Mouse (Mus musculus): Measurements from ENCODE around the gene Adcy1. TPM values are rescaled to one million over a fixed set of nuclear protein-coding genes. Genes with fewer than 3 reads are reported as not detected.
A peak's percentile ranks its signal among the peaks of the same experiment; 100 is the strongest.

The Adcy1 gene
- 5.5 and 5.7 TPM in 2 replicates for polyA plus RNA-seq (2015; fragmentation: Nextera tagmentation; extraction: Ambion mirVana)

GRCm38 (mm10) chr11:7063001-7063584 lies at the start of gene Adcy1:
Gene Adcy1, plus strand, starts transcription at chr11:7063489.
- Histone ChIP-seq H3K4me2 (peak within 1 kb of the TSS; percentile 85), H3K4me1 (replicated peaks) (peaks cover 34% of the 10 kb centered on the region), H3K27me3 (peaks cover 57% of the 10 kb centered on the region), H3K9ac (peak within 1 kb of the TSS; percentile 80), H3K4me3 (peak within 1 kb of the TSS; percentile 67), H3K27ac (replicated peaks) (peak within 1 kb of the TSS; percentile 65), H3K9me3 (no peaks in the 10 kb centered on the region), H3K36me3 (no peaks in the 10 kb centered on the region)
- peak; percentile 47 for ATAC-seq (ENCODE audit: low read depth)
- under 1% methylated on average over 35 of the region's 69 CpGs for WGBS

- H3K4me2 ChIP-seq, result no peak overlapping the region
- H3K27ac ChIP-seq (replicated peaks), result no peak overlapping the region
- H3K36me3 ChIP-seq, result no peaks in the 10 kb centered on the region
- WGBS, result 87% methylated on average over 12 of the region's 12 CpGs
- no peaks in the 10 kb centered on the region for H3K4me1 ChIP-seq (replicated peaks)
- no peak overlapping the region for H3K4me3 ChIP-seq
- no peak for ATAC-seq (ENCODE audit: low read depth)
- H3K27me3 ChIP-seq, result no peaks in the 10 kb centered on the region
- no peak overlapping the region for H3K9ac ChIP-seq
- H3K9me3 ChIP-seq, result no peaks in the 10 kb centered on the region
These were observed 46.4 kb upstream of the Adcy1 start for GRCm38 (mm10) chr11:7016907-7017306.

- Histone ChIP-seq H3K9ac (no peak overlapping the region), H3K4me3 (no peak overlapping the region), H3K36me3 (no peaks in the 10 kb centered on the region), H3K27ac (replicated peaks) (no peak overlapping the region), H3K9me3 (no peaks in the 10 kb centered on the region), H3K27me3 (no peaks in the 10 kb centered on the region), H3K4me2 (no peak overlapping the region), H3K4me1 (replicated peaks) (no peaks in the 10 kb centered on the region)
- WGBS, result 88% methylated on average over 5 of the region's 5 CpGs
- ATAC-seq (ENCODE audit: low read depth), result no peak
These were observed 45.2 kb upstream of the Adcy1 start for GRCm38 (mm10) chr11:7018078-7018477.

GRCm38 (mm10) chr11:7019006-7019525 lies 44.2 kb upstream of the Adcy1 start:
- Histone ChIP-seq H3K9ac (no peak overlapping the region), H3K4me2 (no peak overlapping the region), H3K4me1 (replicated peaks) (no peaks in the 10 kb centered on the region), H3K9me3 (no peaks in the 10 kb centered on the region), H3K27ac (replicated peaks) (no peak overlapping the region), H3K4me3 (no peak overlapping the region), H3K36me3 (no peaks in the 10 kb centered on the region), H3K27me3 (no peaks in the 10 kb centered on the region)
- 87% methylated on average over 7 of the region's 7 CpGs for WGBS
- ATAC-seq (ENCODE audit: low read depth), result no peak

GRCm38 (mm10) chr11:7033063-7033462 lies 30.2 kb upstream of the Adcy1 start:
- Histone ChIP-seq H3K4me3 (no peak overlapping the region), H3K27ac (replicated peaks) (no peak overlapping the region), H3K9ac (no peak overlapping the region), H3K27me3 (no peaks in the 10 kb centered on the region), H3K9me3 (no peaks in the 10 kb centered on the region), H3K4me2 (no peak overlapping the region), H3K36me3 (no peaks in the 10 kb centered on the region), H3K4me1 (replicated peaks) (no peaks in the 10 kb centered on the region)
- WGBS, result 75% methylated on average over 2 of the region's 2 CpGs
- ATAC-seq (ENCODE audit: low read depth), result no peak

GRCm38 (mm10) chr11:7039722-7040121 lies 23.6 kb upstream of the Adcy1 start:
- Histone ChIP-seq H3K4me3 (no peak overlapping the region), H3K9me3 (no peaks in the 10 kb centered on the region), H3K36me3 (no peaks in the 10 kb centered on the region), H3K4me1 (replicated peaks) (no peaks in the 10 kb centered on the region), H3K4me2 (no peak overlapping the region), H3K9ac (no peak overlapping the region), H3K27me3 (no peaks in the 10 kb centered on the region), H3K27ac (replicated peaks) (no peak overlapping the region)
- ATAC-seq (ENCODE audit: low read depth), result no peak
- 45% methylated on average over 7 of the region's 7 CpGs for WGBS

GRCm38 (mm10) chr11:7040801-7041200 lies 22.5 kb upstream of the Adcy1 start:
- Histone ChIP-seq H3K4me1 (replicated peaks) (no peaks in the 10 kb centered on the region), H3K27ac (replicated peaks) (no peak overlapping the region), H3K36me3 (no peaks in the 10 kb centered on the region), H3K4me3 (no peak overlapping the region), H3K27me3 (no peaks in the 10 kb centered on the region), H3K9me3 (no peaks in the 10 kb centered on the region), H3K9ac (no peak overlapping the region), H3K4me2 (no peak overlapping the region)
- 70% methylated on average over 6 of the region's 6 CpGs for WGBS
- no peak for ATAC-seq (ENCODE audit: low read depth)

GRCm38 (mm10) chr11:7047176-7047575 lies 16.1 kb upstream of the Adcy1 start:
- Histone ChIP-seq H3K4me1 (replicated peaks) (no peaks in the 10 kb centered on the region), H3K9ac (no peak overlapping the region), H3K4me3 (no peak overlapping the region), H3K4me2 (no peak overlapping the region), H3K36me3 (no peaks in the 10 kb centered on the region), H3K9me3 (no peaks in the 10 kb centered on the region), H3K27me3 (no peaks in the 10 kb centered on the region), H3K27ac (replicated peaks) (no peak overlapping the region)
- no peak for ATAC-seq (ENCODE audit: low read depth)
- WGBS, result 94% methylated on average over 2 of the region's 2 CpGs

GRCm38 (mm10) chr11:7047584-7047983 lies 15.7 kb upstream of the Adcy1 start:
- Histone ChIP-seq H3K4me2 (no peak overlapping the region), H3K9ac (no peak overlapping the region), H3K4me3 (no peak overlapping the region), H3K4me1 (replicated peaks) (no peaks in the 10 kb centered on the region), H3K27ac (replicated peaks) (no peak overlapping the region), H3K36me3 (no peaks in the 10 kb centered on the region), H3K27me3 (no peaks in the 10 kb centered on the region), H3K9me3 (no peaks in the 10 kb centered on the region)
- no peak for ATAC-seq (ENCODE audit: low read depth)

- Histone ChIP-seq H3K4me2 (no peak overlapping the region), H3K4me1 (replicated peaks) (peaks cover 16% of the 10 kb centered on the region), H3K9me3 (no peaks in the 10 kb centered on the region), H3K9ac (no peak overlapping the region), H3K36me3 (no peaks in the 10 kb centered on the region), H3K27me3 (peaks cover 23% of the 10 kb centered on the region), H3K27ac (replicated peaks) (no peak overlapping the region), H3K4me3 (no peak overlapping the region)
- ATAC-seq (ENCODE audit: low read depth), result no peak
- WGBS, result 89% methylated on average over 4 of the region's 4 CpGs
These were observed 9.6 kb upstream of the Adcy1 start for GRCm38 (mm10) chr11:7053710-7054109.

- H3K27me3 ChIP-seq, result peaks cover 31% of the 10 kb centered on the region
- no peak overlapping the region for H3K4me2 ChIP-seq
- H3K4me3 ChIP-seq, result no peak overlapping the region
- no peak for ATAC-seq (ENCODE audit: low read depth)
- H3K27ac ChIP-seq (replicated peaks), result no peak overlapping the region
- peaks cover 16% of the 10 kb centered on the region for H3K4me1 ChIP-seq (replicated peaks)
- H3K9me3 ChIP-seq, result no peaks in the 10 kb centered on the region
- WGBS, result 81% methylated on average over 6 of the region's 6 CpGs
- H3K9ac ChIP-seq, result no peak overlapping the region
- no peaks in the 10 kb centered on the region for H3K36me3 ChIP-seq
These were observed 8.5 kb upstream of the Adcy1 start for GRCm38 (mm10) chr11:7054662-7055265.

- H3K4me3 ChIP-seq, result no peak overlapping the region
- H3K4me2 ChIP-seq, result peak overlapping the region; percentile 30
- 28% methylated on average over 14 of the region's 14 CpGs for WGBS
- no peak overlapping the region; the same call in 1 of the 2 replicates for H3K9ac ChIP-seq
- peaks cover 16% of the 10 kb centered on the region for H3K4me1 ChIP-seq (replicated peaks)
- peaks cover 39% of the 10 kb centered on the region for H3K27me3 ChIP-seq
- no peak overlapping the region; the same call in 1 of the 2 replicates for H3K27ac ChIP-seq (replicated peaks)
- no peaks in the 10 kb centered on the region for H3K36me3 ChIP-seq
- peak; percentile 66 for ATAC-seq (ENCODE audit: low read depth)
- no peaks in the 10 kb centered on the region for H3K9me3 ChIP-seq
These were observed 7.8 kb upstream of the Adcy1 start for GRCm38 (mm10) chr11:7055455-7056017.

Measured in neural tube, embryonic 13.5 days (tissue).